Mouse (Mus musculus): ENCODE results near the gene Apobec3. TPM values are rescaled to one million over a fixed set of nuclear protein-coding genes. Genes with fewer than 3 reads are reported as not detected.

Gene Apobec3
- 17.4 TPM for polyA plus RNA-seq (2014; fragmentation: Illumina TruSeq; extraction: RNeasy Lipid Tissue Mini Kit (QIAGEN cat#74804); ENCODE audit: low replicate concordance)

DNA sequence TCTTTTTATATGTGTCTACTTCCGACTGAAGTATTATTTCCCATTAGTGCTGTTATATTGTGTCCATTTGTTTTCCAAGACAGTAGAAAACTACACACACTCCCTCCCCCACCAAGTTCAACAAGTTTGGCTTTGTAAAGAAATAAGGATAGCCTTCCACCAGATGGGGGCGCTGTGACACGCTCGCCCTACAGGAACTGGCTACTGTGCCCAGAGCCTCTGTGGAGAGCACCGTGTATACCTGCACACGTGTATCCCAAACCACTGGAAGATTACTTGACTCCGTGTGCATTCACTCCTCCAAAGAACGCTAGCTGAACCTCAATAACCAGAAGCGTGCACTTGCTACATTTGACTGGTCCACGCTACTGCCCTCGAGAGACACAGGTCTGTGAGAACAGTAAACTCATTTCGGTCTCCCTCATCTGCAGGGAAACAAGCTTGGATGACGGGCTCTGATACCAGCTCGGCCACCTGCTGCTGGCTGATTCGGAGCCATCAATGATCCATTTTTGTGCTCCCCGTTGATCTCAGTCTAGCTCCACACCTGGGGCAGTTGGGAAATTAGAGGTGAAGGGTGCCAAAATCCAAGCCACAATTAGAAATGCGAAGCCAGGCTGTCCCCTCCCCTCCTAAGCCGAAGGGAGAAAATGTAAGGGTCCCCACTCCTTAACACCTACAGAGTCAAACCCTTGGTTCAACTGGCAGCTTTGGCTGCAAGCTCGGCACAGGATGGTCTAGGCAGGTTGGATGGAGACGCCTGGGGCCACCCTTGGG, at the start of gene Apobec3:
TSS of gene Apobec3 (plus strand) at position 224 of the 777 bp plus-strand sequence.

Other genes with a start within 250 kb of the Apobec3 start
- 0.63 TPM for gene Fam227a, start 232.7 kb upstream of the Apobec3 start, polyA plus RNA-seq (2014; fragmentation: Illumina TruSeq; extraction: RNeasy Lipid Tissue Mini Kit (QIAGEN cat#74804); ENCODE audit: low replicate concordance)
- 0.52 TPM for gene Cby1, start 232.5 kb upstream of the Apobec3 start, polyA plus RNA-seq (2014; fragmentation: Illumina TruSeq; extraction: RNeasy Lipid Tissue Mini Kit (QIAGEN cat#74804); ENCODE audit: low replicate concordance)
- 369 TPM for gene Tomm22, start 220.8 kb upstream of the Apobec3 start, polyA plus RNA-seq (2014; fragmentation: Illumina TruSeq; extraction: RNeasy Lipid Tissue Mini Kit (QIAGEN cat#74804); ENCODE audit: low replicate concordance)
- 10.2 TPM for gene Josd1, start 203.7 kb upstream of the Apobec3 start, polyA plus RNA-seq (2014; fragmentation: Illumina TruSeq; extraction: RNeasy Lipid Tissue Mini Kit (QIAGEN cat#74804); ENCODE audit: low replicate concordance)
- 0.63 TPM for gene Gtpbp1, start 200.8 kb upstream of the Apobec3 start, polyA plus RNA-seq (2014; fragmentation: Illumina TruSeq; extraction: RNeasy Lipid Tissue Mini Kit (QIAGEN cat#74804); ENCODE audit: low replicate concordance)
- 1.5 TPM for gene Sun2, start 149.1 kb upstream of the Apobec3 start, polyA plus RNA-seq (2014; fragmentation: Illumina TruSeq; extraction: RNeasy Lipid Tissue Mini Kit (QIAGEN cat#74804); ENCODE audit: low replicate concordance)
- gene Dnal4, start 113.8 kb upstream of the Apobec3 start, polyA plus RNA-seq (2014; fragmentation: Illumina TruSeq; extraction: RNeasy Lipid Tissue Mini Kit (QIAGEN cat#74804); ENCODE audit: low replicate concordance), result 0.59 TPM
- not detected for gene Nptxr, start 86.9 kb upstream of the Apobec3 start, polyA plus RNA-seq (2014; fragmentation: Illumina TruSeq; extraction: RNeasy Lipid Tissue Mini Kit (QIAGEN cat#74804); ENCODE audit: low replicate concordance)
- gene Npcd, start 57.4 kb upstream of the Apobec3 start, polyA plus RNA-seq (2014; fragmentation: Illumina TruSeq; extraction: RNeasy Lipid Tissue Mini Kit (QIAGEN cat#74804); ENCODE audit: low replicate concordance), result not detected
- gene Cbx6, start 57.0 kb upstream of the Apobec3 start, polyA plus RNA-seq (2014; fragmentation: Illumina TruSeq; extraction: RNeasy Lipid Tissue Mini Kit (QIAGEN cat#74804); ENCODE audit: low replicate concordance), result 1.0 TPM
- 0.59 TPM for gene Cbx7, start 79.5 kb downstream of the Apobec3 start, polyA plus RNA-seq (2014; fragmentation: Illumina TruSeq; extraction: RNeasy Lipid Tissue Mini Kit (QIAGEN cat#74804); ENCODE audit: low replicate concordance)
- gene Pdgfb, start 123.3 kb downstream of the Apobec3 start, polyA plus RNA-seq (2014; fragmentation: Illumina TruSeq; extraction: RNeasy Lipid Tissue Mini Kit (QIAGEN cat#74804); ENCODE audit: low replicate concordance), result 0.22 TPM
- gene Syngr1, start 199.7 kb downstream of the Apobec3 start, polyA plus RNA-seq (2014; fragmentation: Illumina TruSeq; extraction: RNeasy Lipid Tissue Mini Kit (QIAGEN cat#74804); ENCODE audit: low replicate concordance), result 0.19 TPM
- gene Rpl3, start 200.2 kb downstream of the Apobec3 start, polyA plus RNA-seq (2014; fragmentation: Illumina TruSeq; extraction: RNeasy Lipid Tissue Mini Kit (QIAGEN cat#74804); ENCODE audit: low replicate concordance), result 80.9 TPM
- 0.52 TPM for gene Tab1, start 241.5 kb downstream of the Apobec3 start, polyA plus RNA-seq (2014; fragmentation: Illumina TruSeq; extraction: RNeasy Lipid Tissue Mini Kit (QIAGEN cat#74804); ENCODE audit: low replicate concordance)

Data from small intestine, adult 10 weeks (tissue).